Mouse (Mus musculus) spleen, postnatal 36 days (tissue): ENCODE measurements around the gene Gnb2.

ENCODE experiments used
- DNase-seq, 2 experiments: peaks; one replicate each; pipeline ENCODE4 v3.0.0; 2022; ENCODE audit warnings: low spot score in 2 of 2, mixed read lengths in 1 of 2

Gene Gnb2

DNA sequence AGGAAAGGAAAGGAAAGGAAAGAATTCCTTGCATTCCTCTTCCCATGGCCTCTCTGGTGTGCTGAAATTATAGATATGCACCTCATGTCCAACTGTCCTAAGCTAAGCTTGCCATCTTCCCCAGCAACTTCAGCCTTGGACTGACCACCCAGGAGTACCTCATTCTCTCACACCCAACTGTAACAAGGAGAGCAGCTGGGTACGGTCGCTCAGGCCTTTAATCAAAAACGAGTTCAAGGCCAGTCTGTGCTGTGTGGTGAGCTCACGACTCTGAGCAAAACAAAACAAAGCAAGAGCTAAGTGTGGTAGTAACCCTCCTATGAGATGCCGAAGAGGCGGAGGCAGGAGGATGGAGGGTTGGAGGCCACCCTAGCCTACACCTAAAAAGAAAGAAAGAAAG lies 7.7 kb upstream of the Gnb2 start:
- no peak for DNase-seq

GRCm38 (mm10) chr5:137539291-137539801 lies 6.0 kb upstream of the Gnb2 start:
- DNase-seq: no peak

DNA sequence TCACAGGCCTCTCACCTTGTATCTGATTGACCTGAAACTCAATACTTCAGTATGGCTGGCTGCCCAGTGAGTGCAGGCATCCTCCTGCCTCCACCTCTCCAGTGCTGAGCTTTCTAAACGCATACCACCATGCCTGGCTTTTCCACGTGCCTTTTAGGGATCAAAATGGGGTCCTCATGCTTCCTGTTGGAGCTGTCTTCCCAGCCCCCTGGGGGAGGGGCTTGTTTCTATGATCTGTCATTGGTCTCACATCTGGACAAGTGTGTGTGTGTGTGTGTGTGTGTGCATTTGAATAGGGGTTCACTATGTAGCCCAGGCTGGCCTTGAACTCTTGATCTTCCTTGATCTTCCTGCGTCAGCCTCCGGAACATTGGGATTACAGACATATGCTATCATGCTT lies 4.2 kb upstream of the Gnb2 start:
- DNase-seq: no peak

DNA sequence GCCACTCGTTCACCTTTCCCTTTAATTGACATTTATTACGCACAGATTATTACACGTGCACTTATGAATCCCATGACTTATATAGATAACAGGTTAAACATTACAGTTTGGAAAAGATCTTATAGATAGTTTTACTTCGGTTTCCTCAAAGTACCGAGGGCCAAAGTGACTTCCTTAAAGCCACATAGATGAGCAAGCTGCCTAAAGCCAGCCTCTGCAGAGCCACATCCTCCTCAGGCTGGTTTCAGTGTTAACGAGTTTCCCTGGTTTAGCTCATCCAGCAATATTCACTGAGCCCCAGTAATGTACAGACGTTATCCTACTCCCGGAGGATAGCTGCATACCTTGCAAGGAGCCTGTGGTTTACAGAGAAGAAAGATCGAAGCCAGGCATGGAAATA lies 2.0 kb upstream of the Gnb2 start:
- no peak for DNase-seq

- DNase-seq: no peak
Measured at GRCm38 (mm10) chr5:137534762-137535161, 1.5 kb upstream of the Gnb2 start.

GRCm38 (mm10) chr5:137532808-137533116 lies 548 bp downstream of the Gnb2 start:
- no peak for DNase-seq

DNA sequence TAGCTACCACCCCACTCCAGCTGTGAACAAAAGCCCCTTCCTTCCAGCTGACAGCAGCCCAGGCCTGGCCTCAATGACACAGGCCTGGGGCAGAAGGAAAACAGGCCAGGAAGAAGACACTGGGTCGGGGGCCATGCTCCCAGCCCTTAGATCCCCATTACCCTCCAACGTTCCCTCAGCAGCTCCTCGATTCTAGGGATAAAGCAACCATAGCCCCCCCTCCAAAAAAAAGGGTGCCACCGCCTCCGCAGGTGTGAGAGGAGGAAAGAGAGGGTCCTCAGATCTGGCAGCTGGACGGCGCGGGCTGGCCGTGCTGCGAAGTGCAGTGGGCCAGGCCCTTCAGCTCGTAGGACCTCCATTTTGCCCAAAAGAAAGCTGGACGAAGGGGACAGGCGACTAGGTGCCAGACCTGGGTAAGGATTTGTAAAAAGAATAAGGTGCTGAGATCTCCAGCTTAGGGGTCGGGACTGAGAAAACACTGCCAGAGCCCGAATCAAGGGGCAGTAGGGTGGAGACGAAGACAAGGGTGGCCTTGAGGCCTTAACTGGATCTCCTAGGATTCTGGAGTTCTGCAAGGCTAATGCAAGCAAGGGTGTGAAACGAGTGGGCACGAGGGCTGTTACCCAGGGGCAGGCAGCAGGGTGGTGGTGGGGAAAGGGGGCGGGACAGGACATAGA lies 1.0 kb downstream of the Gnb2 start:
- no peak for DNase-seq

- DNase-seq: peak; percentile 54 to 61
Measured at GRCm38 (mm10) chr5:137531414-137532130, 1.7 kb downstream of the Gnb2 start.

- peak; percentile 80 to 81 for DNase-seq
Measured at GRCm38 (mm10) chr5:137530588-137531413, 2.5 kb downstream of the Gnb2 start.

DNA sequence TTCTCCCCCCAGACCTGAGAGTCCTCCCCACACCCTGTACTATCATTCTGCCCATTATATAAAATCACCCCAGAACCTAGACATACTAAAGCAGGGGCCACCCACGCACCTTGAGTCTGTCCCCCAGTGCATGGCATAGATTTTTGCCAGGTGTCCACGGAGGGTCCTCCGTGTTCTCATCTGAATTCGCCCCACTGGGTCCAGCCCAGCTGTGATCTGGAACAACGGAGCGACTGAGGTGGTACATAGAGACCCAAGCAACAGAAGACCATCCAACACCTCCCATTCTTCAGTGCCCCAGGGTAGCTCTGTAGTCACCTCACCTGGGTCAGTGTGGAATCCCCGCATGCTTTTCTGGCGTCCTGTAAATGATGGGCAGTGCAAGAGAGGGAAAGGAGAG lies 3.2 kb downstream of the Gnb2 start:
- no peak for DNase-seq

- no peak for DNase-seq
Measured at GRCm38 (mm10) chr5:137529221-137529995, 3.9 kb downstream of the Gnb2 start.

DNA sequence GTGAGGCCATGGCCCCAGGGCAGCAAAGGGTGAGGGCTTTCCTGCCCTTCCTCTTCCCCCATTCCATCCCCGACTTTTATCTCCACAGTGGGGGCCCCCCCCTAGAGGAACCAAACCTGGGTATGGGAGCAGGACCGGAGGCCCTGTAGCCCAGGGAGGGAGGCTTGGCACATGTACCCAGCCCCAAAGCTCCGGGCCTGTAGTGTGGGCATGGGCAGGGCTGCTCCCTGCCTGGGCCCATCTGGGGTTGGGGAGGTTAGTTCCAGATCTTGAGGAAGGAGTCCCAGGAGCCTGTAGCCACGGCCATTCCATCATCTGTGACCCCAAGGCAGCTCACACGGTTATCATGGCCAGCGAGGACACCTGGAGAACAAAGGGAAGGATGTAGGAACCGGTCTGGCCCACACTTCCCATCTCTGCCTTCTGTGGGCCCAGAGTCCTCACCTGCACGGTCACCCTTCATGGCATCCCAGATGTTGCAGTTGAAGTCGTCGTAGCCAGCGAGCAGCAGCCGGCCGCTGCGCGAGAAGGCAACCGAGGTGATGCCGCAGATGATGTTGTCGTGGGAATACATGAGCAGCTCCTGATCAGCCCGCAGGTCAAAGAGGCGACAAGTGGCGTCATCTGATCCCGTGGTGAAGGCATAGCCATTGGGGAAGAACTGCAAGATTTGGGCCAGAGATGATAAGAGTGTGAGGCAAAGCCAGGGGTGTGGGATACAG lies 4.9 kb downstream of the Gnb2 start:
- DNase-seq: no peak

GRCm38 (mm10) chr5:137527413-137527812 lies 5.9 kb downstream of the Gnb2 start:
- no peak for DNase-seq

GRCm38 (mm10) chr5:137526192-137526936 lies 6.9 kb downstream of the Gnb2 start:
- DNase-seq: peak; percentile 43 to 47

DNA sequence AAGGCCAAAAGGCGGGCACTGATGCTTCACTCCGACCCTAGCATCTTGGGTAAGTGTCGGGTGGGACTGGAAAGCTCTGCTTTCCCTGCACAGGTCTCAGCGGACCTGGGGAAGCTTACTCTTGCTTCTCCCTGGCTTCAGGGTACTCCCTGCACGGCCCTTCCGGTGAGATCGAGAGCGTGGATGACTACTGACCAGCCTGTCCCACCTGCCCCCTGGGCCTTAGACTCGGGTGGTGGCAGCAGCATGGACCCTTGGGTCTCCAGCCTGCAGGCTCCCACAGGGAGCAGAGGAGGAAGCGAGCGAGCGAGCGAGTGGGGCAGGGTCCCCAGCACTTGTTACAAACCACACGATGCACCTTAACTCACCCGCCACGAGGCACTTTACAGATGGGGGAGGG lies 7.8 kb downstream of the Gnb2 start:
- DNase-seq: no peak

GRCm38 (mm10) chr5:137524671-137525070 lies 8.6 kb downstream of the Gnb2 start:
- DNase-seq: no peak

DNA sequence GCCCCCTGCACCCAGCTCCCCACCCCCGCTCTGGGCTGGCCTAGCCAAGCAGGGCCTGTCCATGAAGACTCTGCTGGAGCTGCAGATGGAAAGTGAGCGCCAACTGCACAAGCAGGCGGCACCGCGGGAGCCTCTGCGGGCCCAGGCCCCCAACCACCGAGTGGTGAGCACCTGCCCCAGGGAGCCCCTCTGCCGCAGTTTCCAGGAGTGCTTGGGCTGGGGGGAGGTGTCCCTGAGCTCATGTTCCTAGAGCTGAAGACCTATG lies 9.1 kb downstream of the Gnb2 start:
- DNase-seq: no peak

DNA sequence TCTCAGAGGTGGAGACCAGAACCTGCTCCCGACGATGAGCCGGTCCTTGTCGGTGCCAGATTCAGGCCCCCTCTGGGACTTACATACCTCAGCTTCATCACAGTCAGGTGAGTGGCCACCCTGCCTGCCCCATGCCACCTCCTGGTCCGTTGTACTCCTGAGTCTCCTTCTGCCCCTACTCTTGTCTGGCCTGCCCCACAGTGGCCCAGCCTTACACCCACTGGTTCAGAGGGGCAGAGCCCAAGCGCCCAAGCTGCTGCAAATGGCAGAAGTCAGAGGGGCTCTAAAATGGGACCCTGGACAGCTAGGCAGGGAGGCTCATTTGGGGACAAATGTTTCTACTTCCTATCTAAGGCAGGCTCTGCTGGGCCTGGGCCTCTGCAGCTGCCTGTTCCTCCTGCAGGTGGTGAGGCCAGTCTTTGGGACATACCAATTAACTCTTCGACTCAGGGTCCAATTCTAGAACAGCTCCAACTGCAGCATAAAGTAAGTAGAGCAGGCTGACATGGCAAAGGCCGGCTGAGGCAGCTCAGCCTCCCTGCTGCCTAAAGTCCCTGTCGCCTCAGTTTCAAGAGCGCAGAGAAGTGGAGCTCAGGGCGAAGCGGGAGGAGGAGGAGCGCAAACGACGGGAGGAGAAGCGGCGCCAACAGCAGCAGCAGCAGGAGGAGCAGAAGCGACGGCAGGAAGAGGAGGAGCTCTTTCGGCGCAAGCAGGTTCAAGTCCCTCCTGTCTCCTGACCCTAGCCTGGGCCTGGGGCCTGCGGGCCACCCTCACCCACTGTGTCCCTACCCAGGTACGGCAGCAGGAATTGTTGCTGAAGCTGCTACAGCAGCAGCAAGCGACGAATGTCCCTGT lies 9.7 kb downstream of the Gnb2 start:
- no peak for DNase-seq

- no peak for DNase-seq
Measured at GRCm38 (mm10) chr5:137522711-137523110, 10.6 kb downstream of the Gnb2 start.

DNA sequence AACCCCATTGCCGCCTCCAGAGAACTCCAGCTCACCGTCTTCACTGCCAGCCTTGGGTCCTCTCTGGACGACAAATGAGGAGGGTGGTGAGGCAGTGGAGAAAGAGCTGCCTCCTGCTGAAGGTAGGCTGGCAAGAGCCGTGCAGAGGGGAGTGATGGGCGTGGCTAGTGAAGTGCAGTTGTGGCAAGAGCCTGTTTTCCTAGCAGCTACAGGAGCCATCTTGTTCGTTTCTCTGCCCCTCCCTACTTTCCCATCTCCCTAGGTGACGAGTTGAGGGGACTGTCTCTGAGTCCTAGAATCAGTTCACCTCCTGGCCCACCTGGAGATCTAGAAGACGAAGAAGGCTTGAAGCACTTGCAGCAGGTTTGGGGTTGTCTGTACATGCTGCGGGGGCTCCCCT lies 11.4 kb downstream of the Gnb2 start:
- no peak for DNase-seq
